Mouse (Mus musculus) lung, postnatal 10 days (tissue): ENCODE measurements around the gene Anxa6.

Experiments
- DNase-seq: peaks from one replicate; pipeline ENCODE4 v3.0.0; 2021

Anxa6 gene

DNA sequence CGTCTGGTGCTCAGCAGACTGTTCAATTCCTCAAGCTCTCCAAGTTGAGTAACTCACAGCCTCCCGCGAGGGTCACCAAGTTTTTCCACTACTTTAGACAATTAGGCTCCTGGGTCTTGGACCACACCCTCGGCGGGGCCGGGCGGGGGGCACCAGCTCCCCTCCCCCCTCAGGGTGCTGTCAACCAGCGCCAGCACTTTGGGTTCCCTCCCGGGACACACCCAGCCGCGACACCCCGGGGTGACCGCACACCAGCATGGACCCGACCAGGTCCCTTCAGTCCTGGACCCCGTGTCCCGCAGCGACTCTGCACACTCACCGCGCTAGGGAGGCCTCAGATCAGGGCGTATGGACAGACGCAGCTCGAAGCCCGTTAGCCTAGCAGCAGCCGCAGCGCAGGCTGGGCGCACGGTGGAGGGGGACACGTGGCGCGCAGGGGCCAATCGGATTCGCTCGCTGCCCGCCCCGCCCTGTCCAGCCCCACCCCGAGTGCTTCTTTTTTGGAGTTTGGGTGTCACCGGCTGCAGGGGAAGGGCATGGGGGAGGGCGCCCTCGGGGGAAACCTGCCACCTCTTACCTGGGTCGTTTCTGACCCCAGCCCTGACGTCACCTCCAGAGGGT lies at the start of gene Anxa6:
Gene Anxa6, minus strand, starts transcription at position 406 of the 621 bp plus-strand sequence.
- DNase-seq = peak; percentile 88

DNA sequence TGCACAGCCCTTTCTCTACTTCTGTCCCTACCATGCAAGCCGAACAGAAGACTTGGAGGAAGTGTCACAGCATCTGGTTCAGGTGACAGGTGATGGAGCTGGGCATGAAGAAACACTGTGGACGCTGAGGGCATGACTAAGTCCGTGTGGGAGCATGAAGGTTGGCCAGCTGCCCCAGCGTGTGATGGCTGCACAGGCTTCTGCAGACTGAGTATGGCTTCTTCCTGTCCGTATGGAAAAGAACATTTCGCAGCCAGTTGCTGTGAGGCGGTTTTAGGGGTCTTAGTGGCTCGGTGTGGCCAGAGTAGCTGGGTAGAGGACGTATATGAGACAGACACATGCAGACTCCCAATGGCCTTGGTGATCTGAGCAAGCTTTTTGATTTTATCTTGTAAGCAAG lies 48.0 kb upstream of the Anxa6 start:
- DNase-seq = no peak

DNA sequence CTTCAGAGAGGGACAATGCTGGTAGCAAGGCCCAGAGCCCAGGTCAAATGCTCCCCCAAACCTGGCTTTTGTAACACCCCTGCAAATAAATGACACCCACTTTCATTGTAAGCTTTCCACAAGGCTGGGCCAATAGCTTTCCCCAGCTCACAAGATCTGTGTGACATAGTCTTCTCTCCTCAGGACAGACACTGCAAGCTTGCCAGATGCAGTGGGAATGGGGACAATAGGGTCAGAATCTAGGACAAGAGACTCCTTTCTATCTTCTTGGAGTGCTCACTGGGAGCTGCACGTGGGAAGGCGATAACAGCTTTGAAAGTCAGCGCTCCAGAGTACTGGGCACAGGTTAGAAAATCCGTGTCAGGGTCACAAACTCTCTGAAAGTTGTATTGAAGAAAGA lies 45.9 kb upstream of the Anxa6 start:
- no peak for DNase-seq

DNA sequence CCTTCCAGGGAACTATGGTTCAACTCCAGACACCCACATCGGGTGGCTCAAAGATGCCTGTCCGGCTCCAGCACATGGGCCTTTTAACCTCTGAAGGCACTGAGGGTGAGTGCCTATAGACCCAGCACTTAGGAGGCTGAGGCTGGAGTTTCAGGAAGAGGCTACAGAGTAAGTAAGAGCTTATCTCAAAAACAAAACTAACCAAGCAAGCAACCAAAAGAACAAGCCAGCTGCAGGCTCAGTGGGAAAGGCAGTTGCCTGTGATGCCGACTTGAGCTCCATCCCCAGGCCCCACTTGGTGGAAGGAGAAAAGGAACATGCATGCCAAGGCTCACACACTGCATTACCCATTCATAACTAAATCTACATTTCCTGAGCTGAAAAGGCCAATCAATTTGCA lies 45.3 kb upstream of the Anxa6 start:
- DNase-seq = no peak

DNA sequence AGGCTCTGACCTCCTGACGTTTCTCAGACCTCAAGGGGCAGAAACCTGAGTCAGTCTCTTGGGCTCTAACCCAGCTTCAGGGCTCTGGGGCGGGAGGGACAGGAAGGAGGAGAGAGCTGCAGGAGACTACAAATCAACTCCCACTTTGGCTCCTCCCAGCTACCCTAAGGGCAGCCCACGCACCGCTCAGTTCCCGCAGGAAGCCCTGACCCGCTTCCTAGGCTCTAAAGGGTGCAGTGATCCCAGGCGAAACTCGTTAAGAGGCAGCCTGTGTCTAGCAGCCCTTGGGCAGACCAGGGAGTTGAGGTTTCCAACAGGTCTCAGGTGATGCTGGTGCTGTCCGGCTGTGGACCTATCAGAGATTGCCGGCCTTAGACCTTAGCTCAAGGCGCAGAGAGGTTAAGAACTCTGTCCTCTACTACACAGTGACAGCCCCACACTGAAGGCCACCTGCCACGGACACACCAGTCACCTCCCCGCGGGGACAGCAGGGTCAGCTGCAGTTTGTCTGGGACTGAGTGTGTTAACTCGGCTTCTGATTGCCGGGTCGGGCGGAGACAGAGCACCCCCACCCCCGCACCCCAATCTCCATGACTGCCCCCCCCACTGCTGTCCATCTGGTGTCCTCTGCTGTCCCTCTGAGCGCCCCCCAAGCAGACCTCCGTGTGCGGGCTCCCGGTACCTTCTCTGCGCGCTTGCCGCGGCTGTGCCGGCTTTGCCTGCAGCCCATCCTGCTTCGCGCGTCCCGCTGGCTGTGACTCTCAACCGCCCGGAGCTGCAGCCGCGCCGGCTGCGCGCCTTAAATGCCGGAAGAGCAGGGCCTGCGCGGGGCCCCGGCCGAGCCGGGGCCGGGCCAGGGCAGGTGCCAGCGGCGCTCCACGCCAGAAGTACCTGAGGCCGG lies 44.3 kb upstream of the Anxa6 start, which contains the start of gene Ccdc69:
Gene Ccdc69, minus strand, starts transcription at position 801 of the 901 bp plus-strand sequence.
- DNase-seq = peak; percentile 70

DNA sequence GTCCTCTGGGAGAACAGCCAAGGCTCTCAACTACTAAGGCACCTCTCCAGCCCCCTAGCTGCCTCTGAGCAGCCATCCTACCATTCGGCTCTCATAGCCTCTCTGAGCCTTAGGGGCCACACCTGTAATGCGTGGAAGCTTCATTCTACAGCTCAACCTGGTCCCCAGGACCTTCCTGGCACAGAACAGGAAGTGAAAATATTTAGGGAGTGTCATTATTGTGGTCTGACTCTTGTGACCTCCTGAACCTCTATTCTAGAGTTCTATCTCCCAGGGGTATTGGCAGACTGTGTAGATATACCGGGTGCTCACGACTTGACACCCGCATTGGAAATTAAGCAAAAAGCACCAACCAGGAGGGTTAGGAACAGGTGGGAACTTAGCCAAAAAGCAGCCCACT lies 43.0 kb upstream of the Anxa6 start:
- no peak for DNase-seq

DNA sequence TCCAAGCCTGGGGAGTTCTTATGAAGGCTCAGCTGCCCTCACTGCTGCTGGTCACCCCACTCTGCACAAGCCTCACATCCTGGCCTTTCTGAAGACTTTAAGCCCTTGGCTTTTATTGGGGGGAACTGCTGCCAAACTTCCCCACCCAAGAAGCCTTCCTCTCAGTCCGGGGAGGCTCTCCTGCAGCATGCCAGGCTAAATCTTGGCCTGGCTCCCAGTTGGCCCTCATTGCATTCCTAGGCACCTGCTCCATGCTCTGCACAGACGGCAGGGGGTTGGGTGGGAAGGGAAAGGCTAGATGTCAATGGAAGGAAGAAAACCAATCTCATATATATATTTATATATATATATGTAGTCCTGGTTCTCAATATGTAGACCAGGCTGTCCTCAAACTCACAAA lies 42.4 kb upstream of the Anxa6 start:
- peak; percentile 34 for DNase-seq

DNA sequence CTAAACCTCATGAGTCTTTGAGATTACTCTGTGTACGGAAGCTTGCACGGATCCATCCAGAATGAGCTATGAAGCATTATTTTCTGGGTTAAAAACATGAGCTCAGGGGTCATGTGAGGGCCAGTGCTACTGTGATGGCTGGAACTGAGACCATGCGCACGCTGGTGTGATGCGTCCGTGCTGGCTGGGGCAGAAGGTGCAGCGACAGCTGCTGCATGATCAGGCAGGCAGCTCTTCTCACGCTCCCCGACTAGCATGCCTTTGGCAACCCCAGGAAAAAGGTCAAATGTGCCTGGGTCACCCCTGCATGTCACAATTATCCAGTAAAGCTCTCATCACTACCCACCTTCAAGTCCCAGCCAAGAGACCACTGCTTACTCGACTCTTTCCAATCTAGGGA lies 39.9 kb upstream of the Anxa6 start:
- DNase-seq = no peak

DNA sequence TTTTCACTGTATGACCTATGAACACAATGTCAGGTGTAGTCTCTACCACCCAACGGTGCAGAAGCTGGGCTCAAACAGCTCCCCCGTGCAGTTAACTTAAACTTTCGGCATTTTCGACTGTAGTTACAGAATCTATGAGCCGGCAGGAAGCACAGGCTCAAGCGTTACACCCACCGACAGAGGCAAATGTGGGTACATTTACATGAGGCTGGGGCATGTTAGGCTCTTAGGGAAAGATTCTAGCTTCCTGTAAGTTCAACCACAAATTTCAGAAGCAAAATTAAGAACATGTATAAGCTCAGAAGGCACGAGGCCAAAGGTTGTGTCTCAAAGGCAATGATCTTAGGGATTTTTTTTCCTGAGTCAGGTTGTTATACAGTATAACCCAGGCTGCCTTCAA lies 39.2 kb upstream of the Anxa6 start:
- no peak for DNase-seq

DNA sequence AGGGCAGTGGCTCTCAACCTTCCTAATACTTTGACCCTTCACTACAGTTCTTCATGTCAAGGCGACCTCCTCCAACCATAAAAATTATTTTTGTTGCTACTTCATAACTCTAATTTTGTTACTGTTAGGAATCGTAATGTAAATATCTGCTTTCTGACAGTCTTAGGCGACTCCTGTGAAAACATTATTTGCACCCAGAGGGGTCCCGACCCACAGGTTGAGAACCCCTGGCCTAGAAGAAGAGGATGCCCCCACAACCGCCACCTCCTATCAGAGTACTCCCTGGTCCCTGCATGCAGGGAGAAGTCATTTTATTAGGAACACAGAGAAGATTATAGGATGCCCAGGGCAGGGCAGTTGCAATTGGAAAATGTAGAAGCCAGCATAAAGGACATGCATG lies 38.1 kb upstream of the Anxa6 start:
- no peak for DNase-seq

DNA sequence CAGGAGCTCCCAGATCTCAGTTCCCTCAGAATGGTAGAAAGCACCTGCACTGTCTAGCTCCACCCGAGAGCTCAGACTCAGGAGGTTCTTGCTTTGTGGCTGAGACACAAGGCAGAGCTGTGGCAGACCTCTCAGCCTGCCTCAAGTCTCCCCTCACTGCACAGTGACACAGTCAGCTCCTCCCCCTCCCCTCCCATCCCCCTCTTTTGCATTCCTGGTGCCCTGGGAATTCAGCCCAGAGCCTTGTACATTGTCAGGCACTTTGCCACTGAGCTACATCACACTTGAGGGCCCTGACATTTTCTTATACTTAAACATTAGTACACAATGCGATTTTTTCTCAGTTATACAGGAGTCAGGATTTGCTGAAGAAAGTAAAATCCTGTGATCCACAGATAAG lies 35.8 kb upstream of the Anxa6 start:
- DNase-seq = no peak

DNA sequence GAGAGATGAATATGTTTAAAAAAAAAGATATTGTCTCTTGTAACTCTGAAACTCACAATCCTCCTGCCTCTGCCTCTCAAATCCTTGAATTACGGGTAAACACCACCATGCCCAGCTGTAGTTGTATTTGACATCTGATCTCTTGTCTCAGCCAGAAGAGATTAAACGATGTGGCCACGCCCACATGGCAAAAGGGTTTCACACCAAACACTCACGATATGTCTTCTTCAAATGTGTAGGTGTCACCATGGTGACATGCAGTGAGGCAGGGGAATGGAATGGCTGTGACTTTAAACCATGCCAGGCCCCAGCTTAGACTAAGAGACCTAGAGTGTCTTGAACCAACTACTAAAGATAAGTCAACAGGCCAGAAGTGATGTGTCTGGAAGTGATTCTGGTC lies 33.7 kb upstream of the Anxa6 start:
- no peak for DNase-seq

DNA sequence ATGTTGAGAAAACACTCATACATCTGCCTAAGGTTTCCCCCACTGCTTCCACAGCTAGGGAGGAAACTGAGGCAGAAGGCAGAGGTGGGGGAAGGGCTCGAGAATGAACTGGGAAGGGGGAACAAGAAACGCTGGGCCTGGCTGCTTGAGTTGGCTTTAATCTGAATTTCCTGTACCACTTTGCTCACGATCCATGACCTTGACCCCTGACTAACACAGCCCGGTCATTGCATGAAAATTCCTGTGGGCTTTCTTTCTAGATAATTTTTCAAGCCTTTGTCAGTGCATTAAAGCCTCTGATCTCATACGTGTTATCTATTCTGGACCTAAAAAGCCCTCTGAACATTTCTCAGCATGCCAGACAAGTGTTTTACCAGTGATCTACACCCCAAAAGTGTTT lies 29.6 kb upstream of the Anxa6 start:
- no peak for DNase-seq

DNA sequence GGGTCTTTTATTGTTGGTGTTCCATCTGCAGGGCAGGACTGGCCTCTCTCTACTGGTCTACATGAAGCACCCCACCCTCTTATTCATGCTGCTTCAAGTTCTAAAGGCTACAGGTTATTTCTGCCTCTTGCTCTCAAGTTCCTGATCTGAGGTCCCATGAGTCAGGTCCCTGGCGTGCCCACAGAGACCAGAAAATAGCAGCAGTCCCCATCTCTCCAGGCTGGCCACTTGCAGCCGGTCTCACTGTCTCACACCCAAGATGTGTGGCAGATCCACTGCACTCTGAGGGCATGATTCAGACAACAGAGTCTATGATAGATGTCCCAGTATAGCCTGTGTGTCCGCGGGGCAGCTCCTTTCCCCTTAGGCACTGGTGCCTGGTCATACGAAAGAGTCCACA lies 27.6 kb upstream of the Anxa6 start:
- no peak for DNase-seq

DNA sequence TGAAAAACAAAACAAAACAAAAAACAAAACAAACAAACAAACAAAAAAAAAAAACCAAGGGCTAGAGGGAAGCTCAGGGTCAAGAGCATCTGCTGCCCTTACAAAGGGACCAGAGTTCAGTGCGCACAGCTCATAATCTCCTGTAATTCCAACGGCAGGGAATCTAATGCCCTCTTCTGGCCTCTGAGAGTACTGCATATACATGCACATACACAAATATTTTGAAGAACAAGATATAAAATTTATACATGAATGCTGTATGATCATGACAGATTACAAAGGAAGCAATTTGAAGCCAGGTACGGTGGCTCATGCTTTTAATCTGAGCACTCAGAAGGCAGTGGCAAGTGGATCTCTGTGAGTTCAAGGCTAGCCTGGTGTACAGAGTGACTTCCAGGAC lies 24.3 kb upstream of the Anxa6 start:
- DNase-seq = no peak

DNA sequence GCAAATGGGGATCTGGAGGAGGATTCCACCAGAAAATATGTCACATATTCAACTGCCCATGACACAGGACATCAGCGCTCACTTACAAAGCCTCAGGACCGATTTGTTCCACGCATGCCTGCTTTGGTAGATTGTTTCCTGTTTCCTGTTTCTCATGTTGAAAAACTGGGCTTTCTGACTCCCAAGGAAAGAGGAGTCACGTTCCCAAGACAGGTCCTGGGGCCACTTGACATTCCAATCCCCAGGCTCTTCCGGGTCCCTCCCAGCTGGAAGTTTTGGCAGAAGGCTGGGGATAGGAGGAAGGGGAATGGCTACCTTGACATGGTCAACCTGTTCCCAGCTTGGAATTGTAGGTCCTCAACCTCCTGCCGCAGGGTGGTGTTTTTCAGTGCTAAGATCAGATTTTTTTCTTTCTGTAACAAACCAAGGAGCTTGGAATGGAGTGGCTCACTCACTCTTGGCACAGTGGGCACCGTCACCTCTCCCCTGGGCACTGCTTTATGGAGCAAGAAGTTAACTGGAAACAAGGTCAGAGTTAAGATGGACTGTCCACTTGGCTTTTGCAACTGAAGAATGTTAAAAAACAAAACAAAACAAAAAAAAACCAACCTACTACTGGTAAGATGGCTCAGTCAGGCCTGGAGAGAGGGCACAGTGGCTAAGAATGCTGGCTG lies 17.7 kb upstream of the Anxa6 start:
- peak; percentile 24 for DNase-seq

DNA sequence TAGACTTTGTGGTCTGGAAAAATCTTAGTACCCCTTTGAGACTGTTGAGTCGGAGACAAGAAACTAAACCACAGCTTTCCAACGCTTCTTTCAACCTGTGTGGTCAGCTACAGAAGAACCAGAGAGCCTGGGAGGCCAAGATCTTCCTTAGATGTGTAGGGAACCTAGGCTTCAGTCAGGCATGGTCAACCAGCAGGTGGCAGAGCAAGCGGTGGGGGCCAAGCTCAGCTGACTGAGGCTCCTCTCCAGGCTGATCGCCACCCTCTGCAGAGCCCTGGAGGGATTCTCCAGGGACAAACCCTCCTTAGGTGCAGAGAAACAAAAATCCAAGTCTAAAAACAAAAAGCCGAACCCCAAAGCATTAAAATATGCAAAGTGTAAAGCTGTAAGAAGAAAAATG lies 13.4 kb upstream of the Anxa6 start:
- peak; percentile 72 for DNase-seq

DNA sequence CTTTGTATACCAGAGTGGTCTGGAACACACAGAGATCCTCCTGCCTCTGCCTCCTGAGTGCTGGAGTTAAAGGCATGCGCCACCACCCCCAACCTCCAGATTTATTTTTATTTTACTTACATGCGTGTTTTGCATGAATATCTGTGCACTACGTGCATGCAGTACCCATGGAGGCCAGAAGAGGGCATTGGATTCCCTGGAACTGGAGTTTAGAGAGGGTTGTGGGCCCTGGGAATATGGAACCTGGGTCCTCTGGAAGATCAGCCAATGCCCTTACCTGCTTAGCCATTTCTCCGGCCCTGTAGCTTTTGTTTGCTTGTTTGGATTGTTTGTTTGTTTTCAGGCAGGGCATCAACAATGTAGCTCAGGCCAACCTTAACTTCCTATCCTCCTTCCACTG lies 8.1 kb upstream of the Anxa6 start:
- DNase-seq = peak; percentile 32

DNA sequence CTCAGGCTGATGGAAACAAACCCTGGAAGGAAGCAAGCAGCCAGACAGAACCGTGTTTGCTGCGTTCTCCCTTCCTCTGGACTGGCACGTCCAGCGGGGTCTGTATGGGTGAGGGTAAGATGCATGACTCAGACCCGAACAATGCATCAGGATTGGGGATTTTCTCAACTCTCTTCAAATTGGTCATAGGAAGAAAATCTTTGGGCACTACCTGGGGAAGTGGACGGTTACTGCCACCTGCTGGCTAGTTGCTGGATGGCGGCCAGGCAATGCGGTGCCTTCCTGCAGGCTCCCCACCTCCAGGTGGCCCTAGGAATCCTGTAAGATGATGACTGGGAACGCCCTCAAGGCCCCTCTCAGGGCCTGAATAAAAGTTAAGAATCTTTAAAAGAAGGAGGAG lies 6.3 kb upstream of the Anxa6 start:
- peak; percentile 88 for DNase-seq

DNA sequence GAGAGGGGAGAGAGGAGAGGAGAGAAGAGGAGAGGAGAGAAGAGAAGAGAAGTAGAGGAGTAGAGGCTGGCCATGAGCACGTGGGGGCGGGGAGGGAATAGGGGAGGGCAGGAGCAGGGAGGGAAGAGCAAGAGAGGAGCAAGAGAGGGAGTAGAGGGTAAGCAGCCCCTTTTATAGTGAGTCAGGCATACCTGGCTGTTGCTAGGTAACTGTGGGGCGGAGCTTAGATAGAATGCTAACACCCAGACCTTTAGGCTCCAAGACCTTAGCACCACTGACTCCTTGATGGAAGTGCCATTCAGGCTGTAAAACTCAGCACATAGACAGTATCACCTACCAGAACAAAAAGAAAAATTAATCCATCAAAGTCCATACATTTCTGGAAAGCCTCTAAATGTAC lies 3.4 kb upstream of the Anxa6 start:
- no peak for DNase-seq

DNA sequence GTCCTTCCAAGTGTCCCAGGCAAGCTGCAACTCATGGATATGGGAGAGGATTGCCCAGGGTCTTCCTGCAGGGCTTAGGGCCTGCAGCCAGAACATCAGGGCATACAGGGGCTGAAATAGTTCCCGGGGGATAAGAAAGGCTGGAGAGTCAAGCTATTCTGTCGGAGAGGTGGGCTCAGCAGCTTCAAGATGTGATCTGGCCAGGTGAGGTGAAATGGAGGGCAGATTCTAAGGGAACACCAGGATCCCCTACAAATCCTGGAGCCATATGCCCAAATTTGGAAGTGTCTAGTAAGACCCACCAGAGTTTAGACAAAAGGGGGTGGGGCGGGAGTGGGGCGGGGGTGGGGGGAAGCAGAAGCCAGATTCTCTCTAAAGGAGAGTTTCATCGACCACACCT lies 959 bp downstream of the Anxa6 start:
- no peak for DNase-seq

DNA sequence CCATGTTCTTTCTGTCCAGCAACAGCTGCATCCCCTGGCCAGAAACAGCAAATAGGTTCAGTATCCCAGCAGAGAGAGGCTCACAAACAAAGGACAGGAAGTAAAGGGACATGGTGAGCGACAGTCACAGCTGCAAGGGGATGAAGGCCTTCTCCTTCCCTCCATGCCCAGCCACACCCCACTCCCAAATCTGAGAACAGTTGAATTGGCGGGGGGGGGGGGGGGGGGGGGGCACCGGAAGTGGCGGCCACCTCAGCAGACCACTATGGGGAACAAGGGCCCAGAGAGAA lies 1.3 kb downstream of the Anxa6 start:
- peak; percentile 27 for DNase-seq

DNA sequence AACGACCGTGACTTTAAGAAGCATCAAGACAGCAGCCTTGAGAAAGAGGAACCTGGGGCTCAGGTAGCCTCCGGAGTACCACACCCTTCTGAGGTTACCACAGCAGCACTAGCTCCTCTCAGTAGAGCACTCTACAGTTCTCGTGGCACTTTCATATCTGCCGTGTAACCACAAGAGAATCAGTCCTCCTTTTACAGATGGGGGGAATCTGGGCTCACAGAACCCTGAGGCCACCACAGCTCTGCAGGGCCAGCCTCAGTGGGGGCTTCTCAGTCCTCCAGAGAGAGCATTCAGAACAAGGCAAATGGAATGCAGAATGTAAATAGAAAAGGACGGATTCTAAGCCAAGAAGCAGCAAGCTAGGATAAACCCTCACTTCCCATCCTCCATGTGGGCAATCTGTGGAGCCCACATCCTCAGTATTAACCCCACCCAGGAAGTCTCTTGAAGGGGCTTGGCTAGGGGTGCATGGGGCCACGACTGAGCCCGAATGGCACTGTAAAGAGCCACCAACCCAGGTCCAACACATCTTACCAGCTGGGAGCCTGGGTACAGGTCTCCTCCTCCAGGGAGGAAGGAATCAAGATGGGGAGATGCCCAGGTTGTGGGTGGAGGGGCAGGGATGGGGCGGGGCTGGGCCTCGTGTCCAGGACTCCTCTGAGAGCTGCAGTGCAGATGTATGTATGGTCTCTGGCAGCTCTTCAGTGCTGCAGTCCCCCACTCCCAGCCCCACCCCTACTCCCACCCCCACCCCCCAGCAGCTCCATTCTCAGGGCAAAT lies 1.8 kb downstream of the Anxa6 start:
- peak; percentile 40 for DNase-seq
